Mouse (Mus musculus) v-Abl transformed pro-B cells (cell line): ENCODE results near the gene BC048403.

Experiments
- in situ Hi-C, 2 experiments: fragments of 400-800 bp; cut with MboI; formaldehyde crosslinking; loops; one replicate each; pipeline ENCODE4 v1.15.1; 2025; ENCODE audit not compliant: unreplicated experiment in 2 of 2

The BC048403 gene

DNA sequence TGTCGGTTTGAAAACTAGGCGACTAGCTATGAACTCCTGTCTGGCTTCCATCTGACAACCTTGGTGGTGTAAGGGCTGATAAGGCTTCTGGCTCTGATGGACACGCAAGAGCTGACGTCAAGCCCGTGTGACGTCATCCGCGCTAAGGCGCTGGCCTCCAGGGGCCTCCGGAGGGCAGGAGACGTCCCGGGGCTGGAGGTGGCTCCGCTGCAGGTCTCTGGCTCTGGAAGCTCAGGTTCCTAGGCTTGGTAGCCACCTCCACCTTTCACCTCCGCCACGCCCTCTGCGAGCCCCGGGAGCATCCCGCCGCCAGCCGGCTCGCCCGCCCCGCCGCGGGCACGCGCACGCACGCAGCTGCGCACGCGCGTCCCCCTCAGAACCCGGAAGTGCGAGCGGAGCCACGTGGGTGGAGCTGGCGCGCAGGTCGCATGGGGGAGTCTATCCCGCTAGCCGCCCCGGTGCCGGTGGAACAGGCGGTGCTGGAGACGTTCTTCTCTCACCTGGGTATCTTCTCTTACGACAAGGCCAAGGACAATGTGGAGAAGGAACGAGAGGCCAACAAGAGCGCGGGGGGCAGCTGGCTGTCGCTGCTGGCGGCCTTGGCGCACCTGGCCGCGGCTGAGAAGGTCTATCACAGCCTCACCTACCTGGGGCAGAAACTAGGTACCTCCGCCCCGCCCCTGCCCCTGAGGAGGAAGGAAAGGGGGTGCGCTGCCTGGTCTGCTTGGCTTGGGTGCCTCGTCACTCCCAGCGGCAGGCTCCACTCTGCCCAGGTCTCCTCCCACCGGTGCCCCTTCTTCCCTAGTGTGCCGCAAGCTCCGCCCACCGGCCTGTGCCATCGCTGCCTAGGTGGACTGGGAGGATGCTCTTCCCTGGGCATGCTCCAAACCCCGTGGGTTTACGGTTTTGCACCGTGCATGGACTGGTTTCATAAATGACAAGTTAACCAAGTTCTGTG, at the start of gene BC048403:
BC048403 (plus strand) TSS at position 390 of the 958 bp plus-strand sequence.
- in situ Hi-C loops = no loop called here

DNA sequence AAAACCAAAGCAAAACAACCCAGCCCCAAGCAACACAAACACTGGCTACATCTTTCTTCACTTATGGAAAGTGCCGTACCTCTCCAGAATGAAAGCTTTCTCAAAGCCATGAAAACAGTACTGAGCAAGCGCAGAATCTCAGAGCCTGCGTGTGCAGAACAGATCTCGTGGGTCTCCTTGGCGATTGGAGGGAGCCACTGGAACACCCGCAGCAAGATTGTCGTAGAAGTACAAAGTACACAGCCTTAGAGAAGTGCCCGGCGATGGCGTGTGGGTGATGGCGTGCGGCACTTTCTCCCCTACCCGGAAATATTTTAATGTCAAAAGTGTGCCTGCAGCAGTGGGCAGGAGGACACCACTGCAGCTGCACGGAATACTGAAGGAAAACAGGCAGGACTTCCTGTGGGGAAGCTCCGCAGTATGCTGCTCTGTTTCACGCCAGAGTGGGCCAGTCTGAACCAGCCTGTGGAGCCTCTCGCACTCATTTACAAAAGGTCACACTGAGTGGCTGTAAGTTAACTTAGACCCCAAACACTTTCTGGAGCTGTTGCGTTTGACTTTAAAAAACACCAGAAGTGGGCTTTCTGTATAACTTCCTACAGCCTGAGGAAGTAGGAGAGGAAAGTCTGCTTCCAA, 46.7 kb upstream of the BC048403 start:
- in situ Hi-C loops = no loop called here

DNA sequence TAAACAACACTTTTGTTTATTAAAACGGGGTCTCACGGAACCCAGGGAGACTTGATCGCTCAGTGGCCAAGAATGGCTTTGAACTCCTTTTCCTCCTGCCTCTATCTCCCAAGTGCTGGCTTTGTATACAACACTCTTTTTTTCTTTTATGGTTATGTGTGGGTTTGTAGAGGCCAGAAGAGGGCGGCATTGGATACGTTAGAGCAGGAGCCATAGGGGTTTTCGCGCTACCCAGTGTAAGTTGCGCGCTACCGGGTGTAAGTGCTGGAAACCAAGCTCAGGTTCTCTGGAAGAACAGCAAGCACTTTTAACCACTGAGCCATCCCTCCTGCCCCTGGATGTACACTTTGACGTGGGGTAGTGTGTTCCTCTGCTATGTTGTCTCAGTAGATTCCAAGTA, 45.2 kb upstream of the BC048403 start:
- in situ Hi-C loops = no loop called here

DNA sequence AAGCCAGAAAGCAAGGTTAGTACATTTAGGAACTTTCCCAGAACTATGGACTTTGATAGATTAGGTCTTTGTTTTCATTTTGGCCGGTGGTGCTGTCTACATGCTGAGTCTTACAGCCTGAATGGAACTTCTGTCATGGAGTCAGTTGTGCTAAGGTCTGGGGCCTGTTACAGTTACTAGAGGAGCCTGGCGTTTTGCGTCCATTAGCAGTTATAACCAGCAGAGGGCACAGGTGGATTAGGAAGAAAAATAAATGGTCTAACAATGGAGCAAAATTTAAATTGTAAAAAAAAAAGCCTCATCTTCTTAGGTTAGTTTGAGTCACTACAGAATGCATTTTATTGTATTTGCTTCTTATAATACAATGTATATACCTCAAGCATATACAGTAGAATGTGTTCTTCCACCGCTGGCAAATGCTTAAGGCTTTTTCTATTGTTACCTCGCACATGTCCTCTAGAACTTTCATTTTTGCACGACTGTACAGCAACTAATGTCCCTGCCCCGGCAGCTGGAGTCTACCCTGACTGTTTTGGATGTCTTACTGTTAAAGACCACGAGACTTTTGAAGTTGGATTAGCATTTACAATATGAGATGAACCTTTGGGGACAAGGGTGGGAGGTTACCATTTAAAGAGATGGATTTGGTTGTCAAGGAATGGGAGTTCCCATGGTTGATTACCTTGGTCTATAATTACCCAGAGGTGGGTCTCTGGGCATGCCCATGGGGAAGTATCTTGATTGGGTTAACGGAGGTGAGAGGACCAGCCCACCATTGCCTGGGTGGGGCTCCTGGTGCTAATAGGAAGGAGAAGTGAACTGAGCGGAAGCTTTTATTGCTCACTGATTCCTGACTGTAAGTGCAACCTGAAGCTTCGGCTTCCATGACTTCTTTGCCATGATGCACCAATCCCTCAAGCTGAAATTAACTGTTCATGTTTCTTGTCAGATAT, 38.2 kb upstream of the BC048403 start:
- in situ Hi-C loops = loop anchor here in 1 of 2 experiments (5.0 kb wide), 1 partner anchor 351 kb away; no protein-coding TSS in a partner anchor

DNA sequence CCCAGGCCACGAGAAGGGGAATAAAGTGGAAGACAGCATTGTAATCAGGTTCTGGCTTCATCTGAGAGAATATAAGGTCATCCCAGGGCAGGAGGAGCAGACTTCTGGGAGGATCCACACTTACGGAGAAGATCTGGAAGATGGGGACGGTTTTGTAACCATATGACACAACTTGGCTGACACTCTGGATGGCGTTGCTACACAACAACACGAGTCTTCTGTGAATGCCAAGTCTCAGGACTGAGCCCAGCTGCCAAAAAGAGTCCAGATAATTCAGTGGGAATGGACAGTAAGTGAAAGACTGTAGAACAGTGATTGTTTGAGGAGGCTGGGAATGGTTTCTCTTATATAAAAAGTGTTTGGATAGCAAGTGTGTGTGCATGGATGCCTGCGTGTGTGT, 36.1 kb upstream of the BC048403 start:
- in situ Hi-C loops = loop anchor here in 1 of 2 experiments (5.0 kb wide), 1 partner anchor 349 kb away; no protein-coding TSS in a partner anchor

DNA sequence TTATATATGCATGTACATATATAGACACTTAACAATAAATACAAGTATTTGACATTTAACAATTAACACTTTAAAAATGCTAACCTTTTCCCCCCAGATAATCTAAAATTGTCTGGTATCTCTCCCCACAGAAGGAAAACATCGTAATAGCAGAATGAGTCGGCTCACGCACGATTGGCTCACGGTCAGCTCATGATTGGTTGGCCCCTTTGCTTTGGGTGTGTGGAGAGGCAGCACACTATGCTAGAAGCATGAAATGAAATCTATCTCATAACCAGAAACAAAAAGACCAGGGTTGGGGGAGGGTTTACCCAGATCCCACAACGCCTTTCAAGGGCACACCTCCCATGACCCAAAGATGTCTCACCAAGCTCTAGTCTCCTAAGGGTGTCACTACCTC, 34.9 kb upstream of the BC048403 start:
- in situ Hi-C loops = loop anchor here in 1 of 2 experiments (5.0 kb wide), 1 partner anchor 347 kb away; no protein-coding TSS in a partner anchor

DNA sequence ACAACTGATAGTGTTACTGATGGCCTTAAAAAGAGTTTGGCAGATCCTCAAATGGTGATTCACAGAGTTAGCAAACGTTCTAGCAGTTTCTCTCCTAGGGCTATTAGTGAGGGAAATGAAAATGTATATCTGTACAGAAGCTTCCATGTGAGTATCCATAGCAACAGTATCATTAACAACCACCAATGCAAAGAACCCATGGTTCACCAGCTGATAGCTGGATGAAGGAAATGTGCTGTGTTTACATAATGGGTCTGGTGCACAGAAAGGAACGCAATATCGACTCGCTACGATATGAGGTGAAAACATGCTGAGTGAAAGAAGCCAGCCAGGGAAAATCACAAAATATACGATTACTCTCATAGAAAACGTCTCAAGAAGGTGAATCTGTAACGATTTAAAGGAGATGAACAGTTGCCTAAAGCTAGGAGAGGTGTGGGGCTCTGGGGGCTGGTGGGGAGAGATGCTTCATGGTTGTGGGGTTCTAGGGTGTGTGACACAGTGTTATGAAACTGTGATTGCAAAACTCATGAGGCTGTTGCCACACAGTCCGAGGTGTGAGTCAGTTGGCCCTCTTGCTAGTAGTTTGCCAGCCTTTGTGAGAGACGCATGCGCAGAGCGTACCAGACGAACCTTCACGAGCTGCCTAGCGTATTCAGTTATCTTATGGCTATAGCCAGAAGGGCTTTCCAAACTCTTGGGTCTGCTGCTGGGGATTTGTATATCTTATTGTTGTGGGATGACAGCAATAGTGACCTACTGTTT, 34.2 kb upstream of the BC048403 start:
- in situ Hi-C loops = no loop called here

DNA sequence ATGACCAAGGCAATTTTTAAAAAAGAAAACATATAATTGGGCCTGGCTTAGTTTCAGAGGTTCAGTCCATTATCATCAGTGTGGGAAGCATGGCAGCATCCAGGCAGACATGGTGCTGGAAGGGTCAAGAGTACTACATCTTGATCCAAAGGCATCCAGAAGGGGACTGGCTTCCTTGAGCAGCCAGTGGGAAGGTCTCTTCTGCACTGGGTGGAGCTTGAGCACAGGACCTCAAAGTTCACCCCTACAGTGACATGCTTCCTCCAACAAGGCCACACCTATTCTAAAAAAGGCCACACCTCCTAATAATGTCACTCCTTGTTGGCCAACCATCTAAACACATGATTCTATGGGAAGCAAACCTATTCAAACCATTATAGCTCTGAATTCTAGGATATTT, 22.9 kb upstream of the BC048403 start:
- in situ Hi-C loops = no loop called here

DNA sequence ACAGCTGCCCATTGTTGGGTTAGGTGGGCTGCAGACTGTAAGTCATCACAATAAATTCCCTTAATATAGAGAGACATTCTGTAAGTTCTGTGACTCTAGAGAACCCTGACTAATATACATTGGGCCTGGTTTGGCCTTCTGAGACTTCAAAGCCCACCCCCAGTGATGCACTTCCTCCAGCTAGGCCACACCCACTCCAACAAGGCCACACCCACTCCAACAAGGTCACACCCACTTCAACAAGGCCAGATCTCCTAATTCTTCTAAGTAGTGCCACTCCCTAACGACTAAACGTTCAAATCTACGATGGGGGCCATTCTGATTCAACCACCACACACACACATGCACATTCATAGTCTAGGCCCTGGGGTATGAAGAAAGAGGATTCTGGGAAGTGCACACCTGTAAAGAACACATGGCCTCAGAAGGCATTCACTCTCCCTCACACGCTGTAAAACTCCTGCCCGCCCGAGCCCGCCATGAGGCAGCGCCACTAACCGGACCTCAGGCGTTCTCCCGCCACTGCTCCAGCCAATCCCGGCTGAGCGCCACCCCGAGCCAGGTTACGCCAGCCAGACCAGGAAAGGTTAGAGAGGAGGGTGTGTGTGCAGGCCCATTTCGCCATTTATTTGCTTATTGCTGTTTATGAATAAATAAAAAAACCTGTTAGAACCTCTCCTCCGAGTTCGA, 20.7 kb upstream of the BC048403 start:
- in situ Hi-C loops = no loop called here

DNA sequence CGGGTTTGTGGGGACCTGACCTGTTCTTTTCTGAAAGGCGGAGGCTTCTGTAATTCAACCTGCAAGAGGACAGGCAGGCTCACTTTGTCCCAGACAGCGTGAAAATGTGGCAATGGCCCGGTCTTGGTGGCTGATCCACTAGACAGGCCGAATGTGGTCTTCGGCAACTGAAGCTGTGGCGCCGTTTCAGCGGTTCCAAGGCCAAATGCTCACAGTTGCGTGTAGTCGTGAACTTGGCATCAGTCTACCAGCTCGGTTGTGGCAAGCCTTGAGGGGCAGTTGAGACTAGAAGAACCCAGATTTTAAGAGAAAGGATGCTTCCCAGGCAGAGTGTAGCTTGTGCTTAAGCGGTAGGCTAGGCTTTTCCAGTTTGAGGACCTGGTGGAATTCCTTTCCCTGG, 19.0 kb upstream of the BC048403 start:
- in situ Hi-C loops = no loop called here

DNA sequence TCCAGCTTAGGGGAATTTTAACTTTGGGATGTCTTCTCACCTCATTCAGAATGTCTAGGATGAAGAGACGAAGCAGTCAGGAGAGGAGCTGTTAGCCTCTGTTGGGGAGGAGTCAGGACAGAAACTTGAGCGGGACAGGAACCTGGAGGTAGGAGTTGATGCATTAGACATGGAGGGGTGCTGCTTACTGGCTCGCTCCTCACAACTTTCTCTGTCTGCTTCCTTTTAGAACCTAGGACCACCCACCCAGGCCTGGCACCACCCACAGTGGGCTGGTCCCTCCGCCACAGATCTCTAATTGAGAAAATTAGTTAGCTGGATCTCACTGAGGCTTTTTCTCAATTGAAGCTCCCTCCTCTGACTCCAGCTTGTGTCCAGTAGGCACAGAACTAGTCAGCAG, 13.2 kb upstream of the BC048403 start:
- in situ Hi-C loops = no loop called here

DNA sequence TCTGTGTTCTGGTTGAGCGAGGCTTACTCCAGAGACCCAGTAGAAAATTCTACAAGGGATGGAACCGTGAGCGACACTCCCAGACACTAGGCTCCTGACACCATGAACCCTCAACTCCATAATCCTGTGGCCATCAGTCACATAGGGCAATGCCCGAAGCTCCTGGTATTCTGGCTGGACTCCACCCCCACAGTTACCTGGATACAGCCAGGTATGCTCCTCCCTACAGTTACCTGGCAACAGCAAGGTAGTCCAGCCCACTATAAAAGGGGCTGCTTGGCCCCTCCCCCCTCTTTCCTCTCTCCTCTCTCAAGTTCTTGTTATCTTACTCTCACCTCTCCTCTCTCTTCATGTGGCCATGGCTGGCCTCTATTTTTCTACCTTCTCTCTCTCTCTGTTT, 12.6 kb upstream of the BC048403 start:
- in situ Hi-C loops = no loop called here

DNA sequence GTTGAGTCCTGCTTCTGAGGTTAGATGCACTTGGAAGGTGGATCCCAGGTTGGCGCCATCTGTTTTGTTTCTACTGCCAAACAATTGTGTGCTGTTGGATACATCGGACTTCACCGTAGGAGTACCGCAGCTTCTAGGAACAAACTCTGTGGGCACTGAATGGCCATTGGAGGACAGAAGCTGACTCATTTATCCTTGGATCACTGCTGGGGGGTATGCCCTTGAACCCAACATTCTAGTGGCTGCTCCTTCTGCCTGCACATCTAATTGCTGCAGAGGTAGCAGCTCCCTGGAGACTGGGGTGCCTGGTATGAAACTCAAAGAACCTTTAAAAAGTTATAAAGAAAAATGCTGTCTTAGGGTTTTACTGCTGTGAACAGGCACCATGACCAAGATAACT, 11.5 kb upstream of the BC048403 start:
- in situ Hi-C loops = no loop called here

DNA sequence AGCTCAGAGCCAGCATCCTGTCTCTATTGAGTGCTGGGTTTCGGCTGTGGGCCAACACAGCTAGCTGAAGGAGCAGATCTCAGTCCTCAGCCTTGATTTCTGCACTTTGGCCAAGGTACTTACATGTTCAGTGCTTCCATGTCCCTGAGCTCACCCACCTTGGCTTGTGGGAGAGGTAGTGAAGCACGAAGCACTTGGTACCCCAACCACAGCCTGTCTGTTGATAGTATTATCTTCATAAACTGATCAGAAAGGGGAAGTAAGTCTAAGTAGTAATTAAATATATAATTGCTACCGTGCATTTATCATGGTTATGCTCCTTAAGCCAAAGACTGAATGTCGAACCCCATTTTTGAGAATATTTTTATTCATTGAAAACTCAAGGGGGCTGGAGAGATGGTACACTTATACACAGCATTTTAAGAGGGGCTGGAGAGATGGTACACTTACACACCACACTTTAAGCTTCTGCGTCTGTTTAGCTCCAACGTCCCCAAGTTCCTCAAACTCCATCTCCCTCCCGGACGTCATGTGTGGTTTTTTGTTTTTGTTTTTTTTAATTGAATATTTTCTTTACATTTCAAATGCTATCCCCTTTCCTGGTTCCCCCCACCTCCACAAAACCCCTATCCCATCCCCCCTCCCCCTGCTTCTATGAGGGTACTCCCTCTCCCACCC, 8.6 kb upstream of the BC048403 start:
- in situ Hi-C loops = no loop called here

DNA sequence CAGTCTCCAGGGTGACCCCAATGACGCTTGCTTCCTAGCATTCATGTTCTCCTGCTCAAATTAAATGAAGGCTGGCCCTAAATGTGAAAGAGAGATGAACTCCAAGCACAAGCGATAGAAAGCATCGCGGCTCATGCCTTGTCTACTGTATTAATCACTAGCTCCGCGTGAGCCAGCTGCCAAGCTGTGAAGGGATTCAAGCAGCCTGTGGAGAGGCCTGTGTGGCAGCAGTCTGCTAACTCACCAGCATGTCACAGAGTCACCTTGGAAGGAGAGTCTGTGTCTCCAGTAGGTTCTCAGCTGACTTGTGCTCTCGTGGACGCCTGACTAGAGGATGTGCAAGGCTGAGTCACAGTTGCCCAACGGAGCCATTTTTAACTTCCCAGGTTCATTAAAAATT, 7.2 kb upstream of the BC048403 start:
- in situ Hi-C loops = no loop called here

DNA sequence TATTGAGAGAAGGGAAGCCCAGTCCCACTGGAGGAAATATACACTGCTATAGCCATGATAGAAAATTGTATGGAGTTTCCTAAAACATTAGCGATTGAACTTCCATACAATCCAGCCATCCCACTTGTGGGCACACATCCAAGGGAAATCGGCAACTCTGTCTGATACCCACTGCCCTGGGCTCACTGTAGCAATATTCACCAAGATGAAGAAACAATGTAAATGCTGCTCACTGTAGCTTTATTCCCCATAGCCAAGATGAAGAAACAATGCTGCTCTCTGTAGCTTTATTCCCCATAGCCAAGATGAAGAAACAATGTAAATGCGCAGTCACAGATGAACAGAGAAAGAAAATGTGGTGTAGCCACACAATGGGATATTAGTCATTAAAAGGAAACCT, 2.5 kb upstream of the BC048403 start:
- in situ Hi-C loops = no loop called here

DNA sequence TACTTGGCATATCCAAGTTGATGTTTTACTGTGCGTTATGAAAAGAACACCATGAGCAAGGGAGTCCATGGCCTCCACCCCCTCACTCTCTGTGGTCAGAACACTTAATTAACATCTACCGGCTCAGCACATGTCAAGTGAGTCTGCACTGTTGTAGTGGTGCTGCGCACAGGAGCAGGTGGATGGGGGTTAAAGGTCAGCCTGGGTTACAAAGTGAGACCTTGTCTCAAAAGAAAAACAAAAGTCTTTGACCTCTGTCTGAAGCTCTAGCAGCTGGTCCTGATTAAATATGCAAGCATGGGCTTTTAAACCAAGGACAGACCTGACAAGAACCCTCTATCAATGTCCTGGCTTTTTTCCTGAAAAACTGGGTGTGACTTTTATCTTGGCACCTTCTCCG, 2.6 kb downstream of the BC048403 start:
- in situ Hi-C loops = no loop called here

DNA sequence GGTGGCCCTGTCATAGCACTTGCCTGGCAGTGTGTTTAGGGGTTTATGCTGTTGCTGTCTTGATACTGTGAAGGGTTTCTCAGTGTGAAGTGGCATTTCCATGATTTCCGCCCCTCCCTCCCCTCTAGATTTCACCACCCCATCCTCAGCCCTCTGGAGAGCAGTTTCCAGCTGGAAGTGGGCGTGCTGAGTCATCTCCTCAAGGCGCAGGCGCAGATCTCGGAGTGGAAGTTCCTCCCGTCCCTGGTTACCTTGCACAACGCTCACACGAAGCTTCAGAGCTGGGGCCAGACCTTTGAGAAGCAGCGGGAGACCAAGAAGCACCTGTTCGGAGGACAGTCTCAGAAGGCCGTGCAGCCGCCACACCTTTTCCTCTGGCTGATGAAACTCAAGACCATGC, 10.4 kb downstream of the BC048403 start:
- in situ Hi-C loops = no loop called here

DNA sequence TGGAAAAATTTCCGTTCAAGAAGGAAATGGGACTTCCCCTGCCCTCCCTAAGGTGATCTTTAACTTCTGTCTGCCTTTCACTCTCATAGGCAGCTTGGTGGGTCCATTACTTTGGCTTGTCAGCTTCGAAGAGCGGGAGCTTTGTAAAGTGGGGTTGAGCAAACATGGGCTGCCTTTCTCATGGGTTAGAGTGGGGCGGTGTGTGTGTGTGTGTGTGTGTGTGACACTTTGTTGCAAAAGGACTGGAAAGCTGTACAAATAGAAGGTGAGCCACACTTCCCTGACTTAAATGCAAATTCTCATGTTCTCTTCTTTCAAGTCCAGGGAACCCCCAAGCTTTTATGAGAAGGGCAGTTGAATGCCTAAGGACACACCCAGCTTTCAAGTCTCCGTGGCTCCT, 14.5 kb downstream of the BC048403 start:
- in situ Hi-C loops = no loop called here
